Mouse (Mus musculus): ENCODE results near the gene Add3.

- TF ChIP-seq GATA1 (IDR thresholded peaks at IDR 0.05; ENCODE audit: borderline replicate concordance, low read length), result no peak
- no peak for TF ChIP-seq CTCF (IDR thresholded peaks at IDR 0.05; ENCODE audit: low read depth, low read length)
- no peak for TF ChIP-seq POLR2AphosphoS5 (IDR thresholded peaks at IDR 0.05; ENCODE audit: insufficient replicate concordance, low read depth, low read length)
- TF ChIP-seq GATA2 (IDR thresholded peaks at IDR 0.05; ENCODE audit: borderline replicate concordance, low read depth, low read length), result no peak
Observed at GRCm38 (mm10) chr19:53183620-53184019, 43.4 kb downstream of the Add3 start.
